Mouse (Mus musculus) brain, embryonic 14.5 days (tissue): ENCODE data around the gene Znhit1. TPM values are rescaled to one million over a fixed set of nuclear protein-coding genes. Genes with fewer than 3 reads are reported as not detected.
"Not testable (repeated sequence)": the region's sequence is repeated elsewhere in the genome, so short reads cannot be mapped to it uniquely, and the experiment has no call there.

Source experiments
- DNase-seq: peaks from one replicate; pipeline ENCODE4 v3.0.0-alpha.2; 2011; ENCODE audit warnings: low read depth
- CTCF ChIP-seq: fragments of 200-500 bp; IDR thresholded peaks from 2 replicates; pipeline ENCODE4 v1.5.1; 2012; ENCODE audit warnings: inconsistent platforms, mild to moderate bottlenecking, moderate library complexity, borderline replicate concordance; ENCODE audit not compliant: insufficient read depth, insufficient read length; ENCODE audit errors: extremely low read depth
- POLR2A ChIP-seq: fragments of 200-500 bp; IDR thresholded peaks from 2 replicates; pipeline ENCODE4 v1.6.1; 2012; ENCODE audit warnings: mild to moderate bottlenecking, inconsistent platforms, borderline replicate concordance; ENCODE audit not compliant: poor library complexity, insufficient read depth, insufficient read length, severe bottlenecking; ENCODE audit errors: extremely low read depth
- polyA plus RNA-seq: library from polyadenylated mRNA; depleted of rRNA; stranded (reverse); fragments of >200 nt; gene quantifications from 2 replicates; pipeline ENCODE4 v1.2.3, GENCODE M21; 2012; rRNA removed

Gene Znhit1
- polyA plus RNA-seq, 1 experiment, result 89.0 TPM

- TF ChIP-seq POLR2A (no peak), CTCF (no peak)
- DNase-seq, result no peak
Measured at GRCm38 (mm10) chr5:136940845-136941560, 46.8 kb downstream of the Znhit1 start.

- not testable (repeated sequence) for DNase-seq
Measured at GRCm38 (mm10) chr5:136940029-136940428, 47.8 kb downstream of the Znhit1 start.

GRCm38 (mm10) chr5:136939284-136939683, 48.5 kb downstream of the Znhit1 start:
- no peak for DNase-seq
- no peak for TF ChIP-seq POLR2A
- peak; percentile 46 for TF ChIP-seq CTCF

- no peak for DNase-seq
- TF ChIP-seq CTCF, result no peak
- TF ChIP-seq POLR2A, result no peak
Measured at GRCm38 (mm10) chr5:136937621-136938020, 50.2 kb downstream of the Znhit1 start.

GRCm38 (mm10) chr5:136936750-136937149, 51.1 kb downstream of the Znhit1 start:
- DNase-seq, result no peak
- no peak for TF ChIP-seq CTCF
- TF ChIP-seq POLR2A, result no peak

GRCm38 (mm10) chr5:136935905-136936695, 51.7 kb downstream of the Znhit1 start:
- no peak for DNase-seq
- TF ChIP-seq POLR2A, result no peak
- peak; percentile 18; the same call in 1 of the 2 replicates for TF ChIP-seq CTCF

GRCm38 (mm10) chr5:136933930-136934329, 53.9 kb downstream of the Znhit1 start:
- no peak for TF ChIP-seq CTCF
- TF ChIP-seq POLR2A, result no peak

GRCm38 (mm10) chr5:136932956-136933355, 54.9 kb downstream of the Znhit1 start:
- TF ChIP-seq CTCF, result no peak
- TF ChIP-seq POLR2A, result no peak
- DNase-seq, result no peak

More at GRCm38 (mm10) chr5:136933930-136934329, 53.9 kb downstream of the Znhit1 start:
- DNase-seq, result no peak

Other genes with a start within 250 kb of the Znhit1 start
- 38.2 and 52.4 TPM in 2 replicates for gene Col26a1, start 104.8 kb downstream of the Znhit1 start, polyA plus RNA-seq
- 56.2 and 58.2 TPM in 2 replicates for gene Ift22, start 79.9 kb downstream of the Znhit1 start, polyA plus RNA-seq
- gene Fis1, start 34.7 kb downstream of the Znhit1 start, polyA plus RNA-seq, result 316 and 348 TPM in 2 replicates
- gene Cldn15, start 21.4 kb downstream of the Znhit1 start, polyA plus RNA-seq, result 0.53 and 0.63 TPM in 2 replicates
- 75.0 and 81.7 TPM in 2 replicates for gene Plod3, start 1.0 kb downstream of the Znhit1 start, polyA plus RNA-seq
- gene Vgf, start 38.4 kb upstream of the Znhit1 start, polyA plus RNA-seq, result 6.7 and 9.3 TPM in 2 replicates
- 162 and 163 TPM in 2 replicates for gene Ap1s1, start 58.1 kb upstream of the Znhit1 start, polyA plus RNA-seq
- 2.1 and 2.6 TPM in 2 replicates for gene Serpine1, start 84.2 kb upstream of the Znhit1 start, polyA plus RNA-seq
- 1.2 and 2.2 TPM in 2 replicates for gene Trim56, start 128.2 kb upstream of the Znhit1 start, polyA plus RNA-seq
- gene Muc3, start 161.3 kb upstream of the Znhit1 start, polyA plus RNA-seq, result 0.05 and 0.08 TPM in 2 replicates
- gene Muc3a, start 224.4 kb upstream of the Znhit1 start, polyA plus RNA-seq, result 0.87 and 1.4 TPM in 2 replicates